Mouse (Mus musculus) heart, postnatal 14 days (tissue): Measurements from ENCODE around the gene Rps3a1. TPM values are rescaled to one million over a fixed set of nuclear protein-coding genes. Genes with fewer than 3 reads are reported as not detected.
"Not testable (repeated sequence)": the region's sequence is repeated elsewhere in the genome, so short reads cannot be mapped to it uniquely, and the experiment has no call there.

Experiments
- DNase-seq, 2 experiments: peaks; one replicate each; pipeline ENCODE4 v3.0.0; 2021 to 2022
- intact Hi-C: fragments of 180-260 bp; cut with DNase I; formaldehyde crosslinking; loops from one replicate; pipeline ENCODE4 v1.15.1; 2025
- total RNA-seq, 2 experiments: library from RNA; stranded (reverse); gene quantifications; 2 replicates each; pipeline ENCODE4 v1.2.3; 2021

The Rps3a1 gene
- total RNA-seq, 2 experiments from 2014 or later = 441 to 496 TPM

DNA sequence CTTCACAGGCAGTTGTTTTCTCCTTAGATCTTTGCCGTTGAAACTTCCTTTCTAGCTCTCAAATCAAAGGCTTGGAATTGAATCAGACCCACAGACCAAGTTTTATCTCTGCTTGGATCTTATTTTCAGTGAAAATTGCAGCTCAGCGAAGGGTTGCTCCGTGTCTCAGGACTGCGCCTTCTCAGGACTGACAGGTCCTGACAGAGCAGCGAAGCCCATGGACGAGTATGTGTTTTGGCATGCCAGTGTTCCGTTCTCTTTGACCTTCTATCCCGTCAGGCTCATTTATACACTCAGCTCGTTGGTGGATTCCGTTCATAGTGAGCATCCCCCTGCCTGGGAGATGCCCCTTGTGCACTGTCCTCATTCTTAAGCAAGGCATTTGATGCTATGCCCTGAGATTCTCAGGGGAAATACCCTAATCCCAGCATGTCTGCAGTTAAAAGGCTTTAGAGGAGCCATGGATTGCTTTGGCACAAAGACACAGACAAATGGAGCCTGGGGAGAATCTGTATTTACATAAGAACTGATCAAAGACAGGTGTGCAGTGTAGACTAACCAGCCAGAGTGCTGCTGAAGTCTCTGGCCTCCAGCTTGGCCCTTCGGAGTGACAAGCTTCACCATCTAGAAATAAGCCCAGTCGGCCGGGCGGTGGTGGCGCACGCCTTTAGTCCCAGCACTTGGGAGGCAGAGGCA, 23.1 kb downstream of the Rps3a1 start:
- intact Hi-C loops = no loop called here
- DNase-seq = no peak

DNA sequence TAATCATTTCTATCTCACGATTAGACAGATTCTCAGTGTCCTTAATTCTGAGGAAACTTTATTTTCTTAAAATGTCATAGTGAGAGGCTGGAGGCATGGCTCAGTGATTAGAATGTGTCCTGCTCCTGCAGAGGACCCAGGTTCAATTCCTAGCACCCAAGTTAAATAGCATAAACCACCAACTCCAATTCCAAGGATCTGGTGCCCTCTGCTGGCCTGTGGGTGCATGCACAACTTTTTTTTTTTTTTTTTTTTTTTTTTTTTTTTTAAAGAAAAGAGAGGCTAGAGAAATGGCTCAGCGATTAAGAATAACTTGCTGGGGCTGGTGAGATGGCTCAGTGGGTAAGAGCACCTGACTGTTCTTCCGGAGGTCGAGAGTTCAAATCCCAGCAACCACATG, 25.6 kb downstream of the Rps3a1 start:
- intact Hi-C loops = no loop called here
- DNase-seq = no peak

GRCm38 (mm10) chr3:86114659-86115338, 27.7 kb downstream of the Rps3a1 start:
- peak; percentile 12 to 37 for DNase-seq
- intact Hi-C loops = no loop called here

DNA sequence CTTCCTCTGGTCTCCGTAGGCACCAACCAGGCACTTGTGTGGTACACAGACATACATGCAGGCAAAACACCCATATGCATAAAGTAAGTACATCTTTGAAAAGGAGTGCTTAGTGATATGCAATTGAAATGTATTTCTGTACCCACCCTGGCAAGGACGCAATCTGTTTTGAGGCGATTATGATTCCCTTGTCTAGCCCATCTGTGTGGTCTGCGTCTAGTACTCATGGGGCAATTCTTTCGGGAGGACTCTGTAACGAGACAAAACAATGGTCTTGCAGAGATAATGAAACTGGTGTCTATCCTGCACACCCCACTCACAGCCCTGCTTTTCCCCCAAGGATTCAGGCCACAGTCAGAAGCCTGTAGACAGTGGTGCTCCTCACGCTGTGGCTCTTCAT, 29.7 kb downstream of the Rps3a1 start:
- DNase-seq = no peak
- intact Hi-C loops = no loop called here

DNA sequence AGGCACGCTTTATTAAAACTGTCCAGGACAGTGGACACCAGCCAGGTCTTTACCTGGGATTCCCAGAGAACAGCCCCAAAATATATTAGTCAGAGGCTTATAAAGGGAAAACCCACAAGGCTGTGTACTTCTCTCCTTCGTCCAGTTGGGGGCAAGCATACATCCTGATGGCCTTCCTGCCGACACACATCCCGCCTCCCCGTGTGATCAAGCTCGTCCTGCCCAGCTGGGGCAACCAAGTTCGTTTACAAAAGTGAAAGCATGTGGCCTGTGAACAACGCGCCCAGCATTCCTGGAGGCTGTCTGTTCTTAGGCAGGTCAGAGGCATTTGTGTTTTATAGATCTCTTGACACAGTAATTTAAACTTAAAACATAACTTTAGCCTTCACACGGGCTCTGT, 32.4 kb downstream of the Rps3a1 start:
- peak; percentile 28 to 43 for DNase-seq
- intact Hi-C loops = no loop called here

DNA sequence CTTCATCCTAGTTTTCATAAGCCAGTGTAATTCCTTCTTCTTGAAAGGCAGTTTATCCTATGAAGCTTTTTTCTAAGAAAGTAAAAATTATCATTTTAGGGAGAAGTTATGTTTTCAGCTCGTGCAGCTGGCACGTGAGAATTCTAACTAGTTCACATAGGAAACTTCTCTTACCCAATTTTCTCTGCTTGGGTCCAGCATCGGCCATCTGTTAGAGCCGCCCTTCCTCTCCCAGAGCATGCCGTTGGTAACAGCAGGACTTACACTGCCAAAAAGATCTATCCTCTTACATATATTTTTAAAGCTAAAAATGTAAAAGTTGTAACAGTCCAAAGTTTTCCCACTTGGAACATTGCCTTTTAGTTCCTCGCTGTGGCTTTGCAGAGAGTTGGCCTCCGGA, 33.4 kb downstream of the Rps3a1 start:
- intact Hi-C loops = no loop called here
- no peak for DNase-seq

DNA sequence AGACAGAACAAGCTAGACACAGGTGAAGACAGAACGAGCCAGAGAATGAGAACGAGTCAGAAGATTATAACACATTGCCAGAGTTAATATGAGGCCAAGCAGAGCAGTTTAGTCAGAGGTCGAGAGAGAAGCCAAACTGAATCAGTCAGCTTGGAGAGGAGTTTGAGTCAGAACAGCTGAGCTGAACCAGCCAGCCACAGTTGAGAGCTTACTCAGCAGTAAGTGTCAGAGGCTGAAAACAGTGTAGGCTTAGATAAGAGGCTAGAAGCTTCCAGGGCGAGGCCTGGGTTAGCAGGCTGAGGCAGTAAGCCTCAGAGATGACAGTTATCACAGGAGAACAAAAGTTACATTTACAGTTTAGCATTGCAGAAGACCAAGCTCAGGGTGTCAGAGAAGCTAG, 33.9 kb downstream of the Rps3a1 start:
- intact Hi-C loops = no loop called here
- no peak for DNase-seq

GRCm38 (mm10) chr3:86107637-86108539, 34.6 kb downstream of the Rps3a1 start:
- no peak for DNase-seq
- intact Hi-C loops = no loop called here

- intact Hi-C loops = no loop called here
- DNase-seq = no peak
Observed at GRCm38 (mm10) chr3:86106086-86106632, 36.3 kb downstream of the Rps3a1 start.

DNA sequence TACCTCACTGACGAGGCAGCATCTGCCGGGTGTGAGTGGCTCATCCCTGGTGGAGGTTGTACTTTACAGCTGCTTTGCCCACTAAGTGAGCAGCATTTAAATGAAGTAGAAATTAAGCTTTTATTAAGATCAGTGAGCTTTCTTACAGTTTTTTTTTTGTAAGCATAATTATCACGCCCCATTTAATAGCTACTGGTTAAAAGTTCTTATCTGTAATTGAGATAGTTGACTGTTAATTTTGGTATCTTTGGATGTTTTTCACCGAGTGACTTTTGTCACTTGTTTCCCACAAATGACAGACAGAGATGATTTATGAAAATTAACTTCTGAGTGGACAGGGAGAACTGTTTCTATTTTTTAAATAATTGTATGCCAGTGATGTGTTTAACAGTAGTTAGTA, 37.6 kb downstream of the Rps3a1 start:
- intact Hi-C loops = no loop called here
- no peak for DNase-seq

DNA sequence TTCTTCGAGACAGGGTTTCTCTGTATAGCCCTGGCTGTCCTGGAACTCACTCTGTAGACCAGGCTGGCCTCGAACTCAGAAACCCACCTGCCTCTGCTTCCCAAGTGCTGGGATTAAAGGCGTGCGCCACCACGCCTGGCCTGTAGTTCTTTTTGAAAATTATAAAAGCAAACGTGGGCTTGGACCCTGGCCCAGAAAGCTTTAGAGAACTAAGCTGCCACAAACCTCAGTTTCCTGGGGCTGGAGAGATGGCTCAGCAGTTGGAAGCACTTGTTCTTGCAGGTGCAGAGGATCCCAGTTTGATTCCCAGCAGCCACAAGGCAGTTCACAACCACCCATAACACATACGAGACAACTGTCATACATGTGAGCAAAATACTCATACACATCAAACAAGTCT, 38.1 kb downstream of the Rps3a1 start:
- DNase-seq, intact Hi-C loops: not testable (repeated sequence)

- no peak for DNase-seq
- intact Hi-C loops = no loop called here
Observed at GRCm38 (mm10) chr3:86103449-86104291, 38.8 kb downstream of the Rps3a1 start.

- intact Hi-C loops = no loop called here
Observed at GRCm38 (mm10) chr3:86101956-86102355, 40.5 kb downstream of the Rps3a1 start.

GRCm38 (mm10) chr3:86093907-86094306, 48.6 kb downstream of the Rps3a1 start:
- DNase-seq = no peak
- intact Hi-C loops = no loop called here

More at GRCm38 (mm10) chr3:86101956-86102355, 40.5 kb downstream of the Rps3a1 start:
- no peak for DNase-seq

GRCm38 (mm10) chr3:86093213-86093845, 49.2 kb downstream of the Rps3a1 start:
- intact Hi-C loops = no loop called here
- no peak for DNase-seq
